Mouse (Mus musculus) forebrain, embryonic 12.5 days (tissue): ENCODE data around the gene Mfsd9. TPM values are rescaled to one million over a fixed set of nuclear protein-coding genes. Genes with fewer than 3 reads are reported as not detected.
"Not testable (repeated sequence)": the region's sequence is repeated elsewhere in the genome, so short reads cannot be mapped to it uniquely, and the experiment has no call there.

Source experiments
- ATAC-seq: fragments of 200-750 bp; cut with Nextera tagmentation; 2 replicates; pipeline ENCODE4 v1.8.0; 2017; ENCODE audit warnings: moderate TSS enrichment; ENCODE audit not compliant: low FRiP score
- H3K27ac ChIP-seq: fragments of 300-500 bp; sonication (generic); 2 replicates; pipeline ENCODE4 v1.5.1; 2016; ENCODE audit warnings: mild to moderate bottlenecking
- H3K27me3 ChIP-seq: fragments of 300-500 bp; sonication (generic); 2 replicates; pipeline ENCODE4 v1.6.1; 2016; ENCODE audit warnings: mild to moderate bottlenecking
- H3K36me3 ChIP-seq: fragments of 300-500 bp; sonication (generic); replicated peaks from 2 replicates; pipeline ENCODE4 v1.6.1; 2016; ENCODE audit warnings: mild to moderate bottlenecking
- H3K4me1 ChIP-seq: fragments of 300-500 bp; sonication (generic); 2 replicates; pipeline ENCODE4 v1.6.1; 2016
- H3K4me2 ChIP-seq: fragments of 300-500 bp; sonication (generic); 2 replicates; pipeline ENCODE4 v1.6.1; 2016; ENCODE audit warnings: mild to moderate bottlenecking, moderate library complexity
- H3K4me3 ChIP-seq: fragments of 300-500 bp; sonication (generic); replicated peaks from 2 replicates; pipeline ENCODE4 v1.5.1; 2016; ENCODE audit warnings: mild to moderate bottlenecking
- H3K9ac ChIP-seq: fragments of 300-500 bp; sonication (generic); 2 replicates; pipeline ENCODE4 v1.6.1; 2016; ENCODE audit warnings: mild to moderate bottlenecking
- H3K9me3 ChIP-seq: fragments of 300-500 bp; sonication (generic); 2 replicates; pipeline ENCODE4 v1.6.1; 2016
- WGBS: fragments of 180-500 bp; shearing (Covaris S2); methylation state at CpG from one replicate; pipeline ENCODE4 v1.1.7; 2016; 5-methylcytosine and 5-hydroxymethylcytosine counted together
- polyA plus RNA-seq: library from polyadenylated mRNA; unstranded; fragments of >200 nt; fragmentation: Nextera tagmentation; extraction: Ambion mirVana; gene quantifications from 2 replicates; pipeline ENCODE4 v1.2.1, GENCODE M21; 2016

The Mfsd9 gene
- polyA plus RNA-seq, 1 experiment from 2014 or later, result 3.0 TPM

- H3K4me3 ChIP-seq, H3K4me1 ChIP-seq, H3K36me3 ChIP-seq, ATAC-seq, H3K27me3 ChIP-seq, H3K9ac ChIP-seq, H3K4me2 ChIP-seq, H3K9me3 ChIP-seq, H3K27ac ChIP-seq: not testable (repeated sequence)
- WGBS, result 90% methylated on average over 9 of the region's 9 CpGs
Observed at GRCm38 (mm10) chr1:40738246-40738645, 52.2 kb downstream of the Mfsd9 start.

GRCm38 (mm10) chr1:40737671-40738070 is 52.8 kb downstream of the Mfsd9 start:
- Histone ChIP-seq H3K4me3 (no peak overlapping the region), H3K9ac (no peak overlapping the region), H3K4me2 (no peak overlapping the region), H3K36me3 (no peaks in the 10 kb centered on the region), H3K27me3 (no peaks in the 10 kb centered on the region), H3K9me3 (no peaks in the 10 kb centered on the region), H3K4me1 (no peaks in the 10 kb centered on the region), H3K27ac (no peak overlapping the region)
- no peak for ATAC-seq
- WGBS, result 85% methylated on average over 8 of the region's 8 CpGs

- 97% methylated on average over 1 of the region's 1 CpGs for WGBS
- ATAC-seq, result no peak
- Histone ChIP-seq H3K27me3 (no peaks in the 10 kb centered on the region), H3K4me3 (no peak overlapping the region), H3K4me1 (no peaks in the 10 kb centered on the region), H3K36me3 (no peaks in the 10 kb centered on the region), H3K27ac (no peak overlapping the region), H3K9ac (no peak overlapping the region), H3K4me2 (no peak overlapping the region), H3K9me3 (no peaks in the 10 kb centered on the region)
Observed at GRCm38 (mm10) chr1:40728636-40729035, 61.9 kb downstream of the Mfsd9 start.

GRCm38 (mm10) chr1:40727404-40727803 is 63.1 kb downstream of the Mfsd9 start:
- Histone ChIP-seq H3K9me3 (no peaks in the 10 kb centered on the region), H3K4me1 (no peaks in the 10 kb centered on the region), H3K36me3 (no peaks in the 10 kb centered on the region), H3K27ac (no peak overlapping the region), H3K4me3 (no peak overlapping the region), H3K4me2 (no peak overlapping the region), H3K9ac (no peak overlapping the region), H3K27me3 (no peaks in the 10 kb centered on the region)
- ATAC-seq, result no peak
- 87% methylated on average over 7 of the region's 7 CpGs for WGBS

GRCm38 (mm10) chr1:40726051-40726450 is 64.4 kb downstream of the Mfsd9 start:
- Histone ChIP-seq H3K27me3 (no peaks in the 10 kb centered on the region), H3K36me3 (no peaks in the 10 kb centered on the region), H3K4me3 (no peak overlapping the region), H3K4me2 (no peak overlapping the region), H3K4me1 (no peaks in the 10 kb centered on the region), H3K9me3 (no peaks in the 10 kb centered on the region), H3K27ac (no peak overlapping the region), H3K9ac (no peak overlapping the region)
- 90% methylated on average over 10 of the region's 10 CpGs for WGBS
- ATAC-seq, result no peak

Other genes starting within 250 kb of the Mfsd9 start
- gene Slc9a4, start 210.6 kb downstream of the Mfsd9 start, polyA plus RNA-seq, result not detected in 2 replicates
- 0.04 and 0.05 TPM in 2 replicates for gene Slc9a2, start 110.1 kb downstream of the Mfsd9 start, polyA plus RNA-seq
- 0.11 and 0.12 TPM in 2 replicates for gene Tmem182, start 14.9 kb upstream of the Mfsd9 start, polyA plus RNA-seq